Mouse (Mus musculus) cerebellum, adult 11 months (tissue): Measurements from ENCODE around the gene Sac3d1.
A peak's percentile ranks its signal among the peaks of the same experiment; 100 is the strongest.

Experiments used
- DNase-seq: peaks from one replicate; pipeline ENCODE4 v3.0.0; 2022

The Sac3d1 gene

DNA sequence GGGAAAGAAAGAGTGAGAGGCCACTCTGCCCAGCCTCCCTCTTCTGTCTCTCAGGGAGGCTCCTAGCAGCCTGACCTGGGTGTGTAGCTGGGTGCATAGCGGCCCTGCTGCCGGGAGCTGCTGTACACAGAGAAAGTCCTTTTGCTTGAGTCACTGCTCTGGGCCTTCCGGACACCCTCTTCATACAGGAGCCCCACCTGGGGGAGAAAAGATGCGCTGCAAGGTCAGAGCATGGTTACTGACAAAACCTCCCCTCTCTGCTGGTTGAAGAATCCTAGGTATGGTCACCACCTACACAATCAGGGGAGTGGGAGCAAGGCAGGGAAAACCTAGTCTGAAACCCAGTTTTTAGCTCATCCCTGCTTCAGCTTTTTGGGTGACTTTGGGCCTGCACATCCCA is 49.5 kb downstream of the Sac3d1 start:
- no peak for DNase-seq

DNA sequence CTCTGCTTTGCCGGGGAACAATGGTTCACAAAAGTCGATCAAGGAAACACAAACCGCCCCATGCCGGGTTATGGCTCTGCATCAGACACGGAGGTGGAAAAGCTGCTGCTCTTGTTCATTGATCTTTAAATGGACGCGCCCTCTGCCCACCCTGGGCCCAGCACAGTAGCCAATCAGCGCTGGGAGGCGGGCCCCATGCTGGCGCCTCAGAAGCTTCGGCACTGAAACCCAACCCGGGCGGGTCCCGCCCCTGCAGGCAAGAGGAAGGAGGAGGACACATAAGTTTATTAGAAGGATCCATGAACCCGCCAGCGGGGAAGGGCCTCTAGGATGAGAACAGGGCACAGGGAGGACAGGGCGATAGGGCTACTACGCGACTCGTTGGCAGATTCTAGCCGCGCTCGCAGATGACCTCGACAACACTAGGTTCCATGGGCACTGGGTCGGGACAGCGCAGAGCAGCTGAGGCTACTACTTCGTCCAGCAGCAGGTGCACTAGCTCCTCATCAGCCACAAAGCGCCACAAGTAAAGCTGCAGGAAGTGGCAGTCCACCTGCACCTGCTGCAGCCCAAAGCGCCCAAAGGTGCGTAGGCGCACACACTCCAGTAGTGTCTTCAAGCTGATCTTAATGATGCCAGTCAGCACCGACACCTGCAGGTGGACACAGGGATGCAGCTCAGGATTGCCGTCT is 50.6 kb downstream of the Sac3d1 start, which contains the start of gene Tm7sf2:
Gene Tm7sf2, minus strand, starts transcription at position 650 of the 692 bp plus-strand sequence.
- DNase-seq = peak; percentile 78

DNA sequence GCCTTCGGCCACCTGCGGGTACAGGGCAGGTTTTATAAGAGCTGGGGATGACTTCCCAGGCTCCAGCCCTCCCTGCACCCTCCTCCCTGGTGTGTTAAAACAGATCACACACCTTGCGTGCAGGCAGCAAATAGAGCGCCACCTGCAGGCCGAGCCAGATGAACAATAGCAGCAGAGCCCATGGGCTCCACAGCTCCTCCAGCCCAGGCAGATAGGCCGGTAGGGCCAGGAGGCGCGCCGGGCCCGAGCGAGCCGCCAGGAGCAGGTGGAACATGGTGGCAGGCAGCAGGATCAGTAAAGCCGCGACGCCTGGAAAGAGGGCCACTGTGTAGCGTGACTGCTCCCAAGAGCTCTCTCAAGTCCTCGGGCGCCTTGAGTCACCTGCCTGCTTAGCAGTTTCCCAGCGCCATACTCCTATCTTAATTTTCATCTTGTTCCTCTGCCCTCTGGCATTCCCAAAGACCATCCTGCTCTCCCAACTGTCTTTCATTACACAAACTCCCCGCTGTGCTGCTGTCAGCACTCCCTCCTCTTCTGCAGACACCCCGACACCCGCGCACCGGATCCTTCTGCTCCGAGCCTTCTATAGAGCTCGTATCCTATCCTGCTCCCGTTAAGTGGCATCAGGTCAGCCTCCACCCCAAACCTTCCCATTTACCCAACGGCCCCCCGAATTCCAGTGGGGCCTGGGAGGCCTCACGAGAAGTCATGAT is 51.3 kb downstream of the Sac3d1 start:
- peak; percentile 87 for DNase-seq

DNA sequence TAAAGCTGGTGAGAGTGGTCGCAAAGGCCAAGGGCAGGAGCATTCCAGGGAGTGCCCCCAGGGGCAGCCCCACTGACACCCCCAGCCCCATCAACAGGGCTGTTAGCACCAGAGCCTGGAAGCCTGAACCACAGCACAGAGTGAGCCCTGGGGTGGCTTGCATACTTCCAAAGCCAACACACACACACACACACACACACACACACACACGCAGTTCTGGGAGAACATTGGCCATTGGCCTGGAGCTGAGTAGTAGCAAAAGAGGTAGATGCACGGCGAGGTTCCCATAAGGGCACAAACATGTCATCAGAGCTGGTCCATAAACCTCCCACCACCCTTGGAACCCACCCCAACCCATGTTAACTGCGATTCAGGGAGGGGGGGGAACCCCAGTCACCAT is 51.9 kb downstream of the Sac3d1 start:
- no peak for DNase-seq
